Mouse (Mus musculus) CD4-positive naive resting alpha-beta T cell, adult 57 days (primary cell): Measurements from ENCODE around the gene Rhox3h. TPM values are rescaled to one million over a fixed set of nuclear protein-coding genes. Genes with fewer than 3 reads are reported as not detected.

Experiments used
- total RNA-seq: library from RNA; stranded (reverse); gene quantifications from one replicate; pipeline ENCODE4 v1.2.4, GENCODE M21; 2023

Gene Rhox3h
- not detected for total RNA-seq

DNA sequence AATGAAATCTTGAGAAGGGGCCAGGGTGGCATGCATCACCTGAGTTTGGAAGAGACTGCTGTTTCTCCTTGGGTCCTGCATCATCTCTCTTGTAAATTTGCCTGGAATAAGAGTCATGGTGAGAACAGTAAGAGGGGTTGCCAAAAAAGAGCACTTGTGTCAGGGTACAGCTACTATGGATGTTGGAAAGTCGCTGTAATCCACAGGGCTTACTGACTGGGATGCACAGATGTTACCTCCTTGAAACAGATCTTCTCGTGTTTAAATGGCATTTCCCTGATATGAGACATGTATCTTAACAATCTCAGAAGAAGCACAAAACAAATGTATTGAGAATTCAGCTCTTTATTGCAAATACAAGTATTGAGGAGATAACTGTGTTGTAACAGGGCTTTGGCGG is at the start of gene Rhox3h:
Rhox3h (minus strand) TSS at position 101 of the 400 bp plus-strand sequence.

DNA sequence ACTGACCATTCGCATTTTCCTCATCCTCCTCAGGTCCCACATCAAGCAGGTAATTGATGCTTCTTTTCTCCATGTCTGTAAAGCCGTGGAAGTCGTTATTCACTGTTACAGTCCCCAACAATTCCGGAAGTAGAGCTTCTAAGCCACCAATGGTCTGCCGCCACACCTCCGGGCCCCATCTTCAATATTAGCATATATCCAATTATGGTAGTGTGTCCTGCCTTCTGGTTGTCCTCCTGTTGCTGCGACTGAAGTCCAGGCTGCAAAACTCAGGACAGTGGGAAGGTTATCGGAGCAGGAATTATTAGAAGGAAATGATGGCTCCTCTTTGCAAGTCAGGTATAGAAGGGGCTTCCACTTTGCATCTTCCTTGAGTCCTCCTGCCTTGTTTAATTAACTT is 4.6 kb upstream of the Rhox3h start, which contains the start of gene Rhox2h:
Rhox2h (minus strand) TSS at position 101 of the 400 bp plus-strand sequence.

GRCm38 (mm10) chrX:37651227-37651626 is 17.3 kb downstream of the Rhox3h start, which contains the start of gene Rhox4g:
TSS of gene Rhox4g (minus strand) at chrX:37651327.

GRCm38 (mm10) chrX:37643370-37643769 is 25.2 kb downstream of the Rhox3h start, which contains the start of gene Rhox2g:
TSS of gene Rhox2g (minus strand) at chrX:37643470.

DNA sequence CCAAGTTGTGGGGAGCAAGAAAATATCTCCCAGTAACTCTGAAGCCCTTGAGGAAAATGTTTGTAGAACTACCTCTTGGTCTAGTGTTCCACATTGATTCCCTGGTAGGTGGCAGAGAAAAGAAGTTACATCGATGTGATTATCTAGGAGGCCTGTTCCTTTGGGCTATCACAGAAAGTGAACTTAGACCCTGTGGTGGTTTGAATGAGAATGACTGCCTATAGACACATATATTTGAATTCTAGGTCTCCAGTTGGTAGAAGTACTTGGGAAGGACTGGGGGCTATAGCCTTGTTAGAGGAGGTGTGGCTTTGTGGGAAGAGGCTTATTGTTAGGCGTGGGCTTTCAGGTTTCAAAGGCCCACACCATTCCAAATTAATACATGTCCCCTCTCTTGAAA is 40.1 kb downstream of the Rhox3h start, which contains the start of gene Rhox3g:
Rhox3g (minus strand) TSS at position 101 of the 400 bp plus-strand sequence.

Other genes with a start within 250 kb of the Rhox3h start
- gene Rhox4b, start 236.3 kb downstream of the Rhox3h start, total RNA-seq = not detected
- not detected for gene Rhox2c, start 215.1 kb downstream of the Rhox3h start, total RNA-seq
- gene Rhox3c, start 210.2 kb downstream of the Rhox3h start, total RNA-seq = not detected
- not detected for gene Rhox4c, start 188.4 kb downstream of the Rhox3h start, total RNA-seq
- gene Rhox2d, start 175.3 kb downstream of the Rhox3h start, total RNA-seq = not detected
- gene Rhox4d, start 154.4 kb downstream of the Rhox3h start, total RNA-seq = not detected
- not detected for gene Rhox2e, start 138.3 kb downstream of the Rhox3h start, total RNA-seq
- gene Rhox3e, start 126.7 kb downstream of the Rhox3h start, total RNA-seq = not detected
- gene Rhox4e, start 111.4 kb downstream of the Rhox3h start, total RNA-seq = not detected
- not detected for gene Rhox2f, start 97.4 kb downstream of the Rhox3h start, total RNA-seq
- gene Rhox3f, start 87.8 kb downstream of the Rhox3h start, total RNA-seq = not detected
- not detected for gene Rhox4f, start 61.1 kb downstream of the Rhox3h start, total RNA-seq
- not detected for gene Rhox3g, start 40.2 kb downstream of the Rhox3h start, total RNA-seq
- not detected for gene Rhox2g, start 25.3 kb downstream of the Rhox3h start, total RNA-seq
- gene Rhox4g, start 17.4 kb downstream of the Rhox3h start, total RNA-seq = not detected
- not detected for gene Rhox2h, start 4.5 kb upstream of the Rhox3h start, total RNA-seq
- not detected for gene Rhox5, start 136.1 kb upstream of the Rhox3h start, total RNA-seq
- gene Rhox6, start 158.1 kb upstream of the Rhox3h start, total RNA-seq = not detected
- gene Rhox7a, start 162.9 kb upstream of the Rhox3h start, total RNA-seq = not detected
- not detected for gene Rhox8, start 210.2 kb upstream of the Rhox3h start, total RNA-seq
- gene Rhox7b, start 228.5 kb upstream of the Rhox3h start, total RNA-seq = not detected
- gene Rhox9, start 233.0 kb upstream of the Rhox3h start, total RNA-seq = not detected